Mouse (Mus musculus) megakaryocyte, adult 5-6 weeks (primary cell): Measurements from ENCODE around the gene Tspan11. TPM values are rescaled to one million over a fixed set of nuclear protein-coding genes. Genes with fewer than 3 reads are reported as not detected.
A peak's percentile ranks its signal among the peaks of the same experiment; 100 is the strongest.

Experiments
- ATAC-seq: 2 replicates; pipeline ENCODE4 v1.8.0; 2016; ENCODE audit warnings: mild to moderate bottlenecking, inconsistent platforms; ENCODE audit not compliant: poor library complexity, severe bottlenecking
- total RNA-seq, 2 experiments: library from RNA; stranded (forward) in 1 of 2; stranded (reverse) in 1 of 2; fragments of 153-499, 151-499 nt in 1 of 2; fragments of 221-1000, 200-1000 nt in 1 of 2; gene quantifications; 2 replicates each; pipeline versions ENCODE4 v1.2.3 to v1.2.4; 2015 to 2017

Tspan11 gene
- total RNA-seq, 2 experiments from 2014 or later, result not detected

- no peak for ATAC-seq
These were observed 11.0 kb upstream of the Tspan11 start for GRCm38 (mm10) chr6:127876436-127876835.

- ATAC-seq, result no peak
These were observed 10.4 kb upstream of the Tspan11 start for GRCm38 (mm10) chr6:127877026-127877425.

- ATAC-seq, result no peak
These were observed 7.9 kb upstream of the Tspan11 start for GRCm38 (mm10) chr6:127879472-127879871.

- ATAC-seq, result no peak
These were observed 473 bp upstream of the Tspan11 start for GRCm38 (mm10) chr6:127886916-127887315.

- ATAC-seq, result no peak
These were observed 1.2 kb downstream of the Tspan11 start for GRCm38 (mm10) chr6:127888581-127888980.

- no peak for ATAC-seq
These were observed 6.2 kb downstream of the Tspan11 start for GRCm38 (mm10) chr6:127893611-127894010.

GRCm38 (mm10) chr6:127894999-127895398 lies 7.6 kb downstream of the Tspan11 start:
- no peak for ATAC-seq

- no peak for ATAC-seq
These were observed 9.0 kb downstream of the Tspan11 start for GRCm38 (mm10) chr6:127896425-127896824.

- ATAC-seq, result no peak
These were observed 10.0 kb downstream of the Tspan11 start for GRCm38 (mm10) chr6:127897342-127897741.

GRCm38 (mm10) chr6:127900062-127900461 lies 12.7 kb downstream of the Tspan11 start:
- no peak for ATAC-seq

GRCm38 (mm10) chr6:127901261-127901660 lies 13.9 kb downstream of the Tspan11 start:
- ATAC-seq, result no peak

- ATAC-seq, result no peak
These were observed 14.3 kb downstream of the Tspan11 start for GRCm38 (mm10) chr6:127901669-127902068.

GRCm38 (mm10) chr6:127902559-127902958 lies 15.2 kb downstream of the Tspan11 start:
- ATAC-seq, result no peak

GRCm38 (mm10) chr6:127910638-127911037 lies 23.2 kb downstream of the Tspan11 start:
- ATAC-seq, result no peak

GRCm38 (mm10) chr6:127911687-127912086 lies 24.3 kb downstream of the Tspan11 start:
- no peak for ATAC-seq

- ATAC-seq, result no peak
These were observed 25.5 kb downstream of the Tspan11 start for GRCm38 (mm10) chr6:127912938-127913337.

- ATAC-seq, result no peak
These were observed 29.6 kb downstream of the Tspan11 start for GRCm38 (mm10) chr6:127916993-127917392.

GRCm38 (mm10) chr6:127917712-127918111 lies 30.3 kb downstream of the Tspan11 start:
- no peak for ATAC-seq

- ATAC-seq, result no peak
These were observed 32.1 kb downstream of the Tspan11 start for GRCm38 (mm10) chr6:127919491-127919890.

- ATAC-seq, result peak; percentile 57
These were observed 33.3 kb downstream of the Tspan11 start for GRCm38 (mm10) chr6:127920652-127921051.

GRCm38 (mm10) chr6:127921996-127922395 lies 34.6 kb downstream of the Tspan11 start:
- no peak for ATAC-seq

GRCm38 (mm10) chr6:127923296-127923695 lies 35.9 kb downstream of the Tspan11 start:
- ATAC-seq, result no peak

GRCm38 (mm10) chr6:127924750-127925149 lies 37.4 kb downstream of the Tspan11 start:
- ATAC-seq, result no peak

- ATAC-seq, result no peak
These were observed 38.5 kb downstream of the Tspan11 start for GRCm38 (mm10) chr6:127925915-127926314.
